Comparison of ENCODE assay signal across 12 mouse cellular contexts in the genomic region with DNA sequence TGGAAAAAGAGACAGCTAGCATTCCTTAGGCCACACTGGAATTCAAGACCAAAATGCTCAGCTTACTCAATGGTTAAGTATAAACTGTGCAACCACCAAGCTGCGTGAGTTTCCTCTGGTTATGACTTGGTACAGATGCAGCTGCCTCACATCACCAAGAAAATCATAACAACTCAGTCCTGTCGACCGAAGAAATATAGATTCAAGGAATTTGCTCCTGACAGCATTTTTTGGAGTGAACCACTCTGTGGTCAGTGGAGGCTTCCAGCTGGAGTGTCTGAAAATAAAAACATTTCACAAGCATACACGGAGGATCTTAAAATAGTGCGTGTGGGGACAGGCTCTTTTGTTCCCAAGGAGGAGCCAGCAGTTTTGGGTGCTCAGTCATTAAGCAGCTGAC.
A peak's percentile ranks its signal among the peaks of the same experiment; 100 is the strongest.
DNase-seq lines count a peak whose midpoint lies in the region; ATAC-seq and TF ChIP-seq lines count a peak whose summit lies in the region.
"Had no signal": no experiment of that assay in that cellular context is flagged by ENCODE, and none has a peak within 500 bp of the region (broad histone marks: within the 10 kb centered on the region; RNA-seq: fewer than 3 reads in every experiment).

No protein-coding gene starts in this region.

- no peak for TF ChIP-seq CTCF in lung, embryonic 14.5 days (IDR thresholded peaks at IDR 0.05; ENCODE audit: low read depth)
- no peak for TF ChIP-seq CTCF in lung, adult 2 months (IDR thresholded peaks at IDR 0.05; ENCODE audit: insufficient read depth, low read length)
- TF ChIP-seq CTCF in kidney, postnatal 0 days (IDR thresholded peaks at IDR 0.05; ENCODE audit: low read depth): no peak
- no peak for TF ChIP-seq CTCF in stomach, postnatal 0 days (IDR thresholded peaks at IDR 0.05; ENCODE audit: low read depth)
- no peak for TF ChIP-seq CTCF in liver, postnatal 0 days (IDR thresholded peaks at IDR 0.05; ENCODE audit: low read depth)

- ATAC-seq in cerebellum, adult (ENCODE audit: insufficient number of reproducible peaks, low FRiP score, low TSS enrichment): peak; percentile 57
- peak; percentile 95 for ATAC-seq in lung, embryonic 14.5 days (ENCODE audit: insufficient read depth)
- peak; percentile 74; the same call in 1 of the 2 replicates for ATAC-seq in kidney, postnatal 0 days (replicated peaks; ENCODE audit: low FRiP score, low read depth)
- peak; percentile 54; the same call in 1 of the 2 replicates for ATAC-seq in stomach, postnatal 0 days (ENCODE audit: low FRiP score, low TSS enrichment)
- ATAC-seq in liver, embryonic 12.5 days: no peak
- no peak for ATAC-seq in liver, postnatal 0 days
- ATAC-seq: Patski had no signal

- H3K9me3 ChIP-seq in lung, embryonic 14.5 days (ENCODE audit: low read depth, low read length): no peaks in the 10 kb centered on the region
- H3K9me3 ChIP-seq in kidney, postnatal 0 days (replicated peaks; ENCODE audit: low read length): no peaks in the 10 kb centered on the region
- no peaks in the 10 kb centered on the region for H3K9me3 ChIP-seq in stomach, postnatal 0 days (ENCODE audit: control insufficient read depth, low read length)
- no peaks in the 10 kb centered on the region for H3K9me3 ChIP-seq in liver, embryonic 12.5 days (replicated peaks)
- H3K9me3 ChIP-seq in liver, postnatal 0 days (ENCODE audit: low read length): no peaks in the 10 kb centered on the region
- H3K9me3 ChIP-seq: hindbrain, embryonic 12.5 days had no signal

- H3K4me3 ChIP-seq in lung, embryonic 14.5 days (ENCODE audit: low read depth, low read length): no peak overlapping the region
- no peak overlapping the region for H3K4me3 ChIP-seq in lung, adult 2 months (replicated peaks; ENCODE audit: extremely low read depth, low read depth, low read length)
- no peak overlapping the region for H3K4me3 ChIP-seq in kidney, postnatal 0 days (replicated peaks; ENCODE audit: low read depth, low read length)
- H3K4me3 ChIP-seq in stomach, postnatal 0 days (ENCODE audit: low read depth, low read length): no peak overlapping the region
- no peak overlapping the region for H3K4me3 ChIP-seq in liver, embryonic 12.5 days
- no peak overlapping the region for H3K4me3 ChIP-seq in liver, postnatal 0 days (ENCODE audit: low read depth, low read length)
- H3K4me3 ChIP-seq: hindbrain, embryonic 12.5 days; left cerebral cortex, adult 2 months had no signal

- H3K27me3 ChIP-seq in lung, embryonic 14.5 days (ENCODE audit: insufficient read depth, low read length): no peaks in the 10 kb centered on the region
- H3K27me3 ChIP-seq in kidney, postnatal 0 days (ENCODE audit: insufficient read depth, low read length): no peaks in the 10 kb centered on the region
- H3K27me3 ChIP-seq in stomach, postnatal 0 days (ENCODE audit: control insufficient read depth, insufficient read depth, low read length): no peaks in the 10 kb centered on the region
- no peaks in the 10 kb centered on the region for H3K27me3 ChIP-seq in liver, embryonic 12.5 days (replicated peaks)
- no peaks in the 10 kb centered on the region for H3K27me3 ChIP-seq in liver, postnatal 0 days (ENCODE audit: insufficient read depth, low read length)
- H3K27me3 ChIP-seq: hindbrain, embryonic 12.5 days; Patski had no signal

- peak overlapping the region; percentile 19; the same call in 1 of the 2 replicates for H3K27ac ChIP-seq in lung, embryonic 14.5 days (ENCODE audit: low read depth)
- H3K27ac ChIP-seq in kidney, postnatal 0 days: no peak overlapping the region
- H3K27ac ChIP-seq in stomach, postnatal 0 days (replicated peaks): no peak overlapping the region
- no peak overlapping the region for H3K27ac ChIP-seq in liver, embryonic 12.5 days
- no peak overlapping the region for H3K27ac ChIP-seq in liver, postnatal 0 days (ENCODE audit: low read depth)
- H3K27ac ChIP-seq: hindbrain, embryonic 12.5 days; macrophage had no signal

- H3K9ac ChIP-seq in lung, embryonic 14.5 days: no peak overlapping the region
- no peak overlapping the region for H3K9ac ChIP-seq in kidney, postnatal 0 days (ENCODE audit: low read depth, low read length)
- H3K9ac ChIP-seq in stomach, postnatal 0 days (ENCODE audit: low read length): no peak overlapping the region
- H3K9ac ChIP-seq in liver, embryonic 12.5 days: no peak overlapping the region
- H3K9ac ChIP-seq in liver, postnatal 0 days (replicated peaks): no peak overlapping the region
- H3K9ac ChIP-seq: hindbrain, embryonic 12.5 days had no signal

- WGBS in lung, embryonic 14.5 days: 34% methylated on average over 5 of the region's 5 CpGs
- 64% methylated on average over 5 of the region's 5 CpGs for WGBS in lung, adult 2 months
- 59% methylated on average over 5 of the region's 5 CpGs for WGBS in kidney, postnatal 0 days
- 42% methylated on average over 5 of the region's 5 CpGs for WGBS in stomach, postnatal 0 days
- WGBS in liver, embryonic 12.5 days (ENCODE audit: insufficient replicate concordance): 71% methylated on average over 5 of the region's 5 CpGs
- WGBS in liver, postnatal 0 days (ENCODE audit: insufficient replicate concordance): 77% methylated on average over 5 of the region's 5 CpGs

- H3K4me1 ChIP-seq in lung, embryonic 14.5 days (ENCODE audit: insufficient read depth): no peaks in the 10 kb centered on the region
- H3K4me1 ChIP-seq in lung, adult 2 months (ENCODE audit: control insufficient read depth, insufficient read depth, low read length): no peaks in the 10 kb centered on the region
- no peaks in the 10 kb centered on the region for H3K4me1 ChIP-seq in kidney, postnatal 0 days (replicated peaks; ENCODE audit: insufficient read depth, low read length)
- H3K4me1 ChIP-seq in stomach, postnatal 0 days (replicated peaks; ENCODE audit: control insufficient read depth, insufficient read depth): no peaks in the 10 kb centered on the region
- no peaks in the 10 kb centered on the region for H3K4me1 ChIP-seq in liver, embryonic 12.5 days
- no peaks in the 10 kb centered on the region for H3K4me1 ChIP-seq in liver, postnatal 0 days (ENCODE audit: insufficient read depth)
- H3K4me1 ChIP-seq: hindbrain, embryonic 12.5 days had no signal

- TF ChIP-seq EP300 in stomach, postnatal 0 days (optimal IDR thresholded peaks at IDR 0.05): no peak
- no peak for TF ChIP-seq EP300 in liver, postnatal 0 days (IDR thresholded peaks at IDR 0.05; ENCODE audit: low read depth)

- no peak for DNase-seq in cerebellum, postnatal 4 days (ENCODE audit: low spot score in 2 of 2)
- DNase-seq in lung, embryonic 14.5 days: peak; percentile 81
- no peak for DNase-seq in lung, adult 2 months
- peak; percentile 85 for DNase-seq in kidney, postnatal 0 days (ENCODE audit: low spot score)
- DNase-seq in stomach, postnatal 0 days (ENCODE audit: low spot score): no peak
- DNase-seq in liver, postnatal 0 days: no peak

- H3K36me3 ChIP-seq in lung, embryonic 14.5 days (ENCODE audit: insufficient read depth): no peaks in the 10 kb centered on the region
- H3K36me3 ChIP-seq in kidney, postnatal 0 days (ENCODE audit: insufficient read depth, low read length): no peaks in the 10 kb centered on the region
- no peaks in the 10 kb centered on the region for H3K36me3 ChIP-seq in stomach, postnatal 0 days (ENCODE audit: control insufficient read depth, insufficient read depth, low read length)
- no peaks in the 10 kb centered on the region for H3K36me3 ChIP-seq in liver, embryonic 12.5 days
- H3K36me3 ChIP-seq in liver, postnatal 0 days (replicated peaks; ENCODE audit: insufficient read depth, low read length): no peaks in the 10 kb centered on the region
- H3K36me3 ChIP-seq: hindbrain, embryonic 12.5 days had no signal

- no peak for TF ChIP-seq POLR2A in lung, adult 2 months (IDR thresholded peaks at IDR 0.05; ENCODE audit: borderline replicate concordance, extremely low read depth, low read depth, low read length)

- no peak overlapping the region for H3K4me2 ChIP-seq in lung, embryonic 14.5 days
- H3K4me2 ChIP-seq in kidney, postnatal 0 days (ENCODE audit: low read length): no peak overlapping the region
- H3K4me2 ChIP-seq in stomach, postnatal 0 days (replicated peaks; ENCODE audit: low read depth): no peak overlapping the region
- H3K4me2 ChIP-seq in liver, embryonic 12.5 days: no peak overlapping the region
- H3K4me2 ChIP-seq in liver, postnatal 0 days (ENCODE audit: low read depth, low read length): no peak overlapping the region
- H3K4me2 ChIP-seq: hindbrain, embryonic 12.5 days had no signal

Comparison
In these comparisons a context has a peak if more than half of its experiments do, and no peak if none do; other contexts are left out.
1. DNase-seq: peak in lung, embryonic 14.5 days (single experiment) and kidney, postnatal 0 days (single experiment); none in cerebellum, postnatal 4 days (0 of 2), lung, adult 2 months (single experiment), stomach, postnatal 0 days (single experiment) and liver, postnatal 0 days (single experiment).
2. ATAC-seq: peak in cerebellum, adult (single experiment), lung, embryonic 14.5 days (single experiment), kidney, postnatal 0 days (single experiment) and stomach, postnatal 0 days (single experiment); none in liver, embryonic 12.5 days (single experiment) and liver, postnatal 0 days (single experiment).